Mouse (Mus musculus) lung, postnatal 36 days (tissue): ENCODE data around the gene Zfp791.
"Not testable (repeated sequence)": the region's sequence is repeated elsewhere in the genome, so short reads cannot be mapped to it uniquely, and the experiment has no call there.

Source experiments
- DNase-seq: peaks from one replicate; pipeline ENCODE4 v3.0.0; 2022; ENCODE audit warnings: mixed read lengths

The Zfp791 gene

GRCm38 (mm10) chr8:85082169-85082568 is 40.7 kb downstream of the Zfp791 start:
- not testable (repeated sequence) for DNase-seq

GRCm38 (mm10) chr8:85081216-85081555 is 41.7 kb downstream of the Zfp791 start, which contains the start of gene Wdr83:
Gene Wdr83 (minus strand): TSS chr8:85081306.
- DNase-seq, result peak; percentile 67

- peak; percentile 76 for DNase-seq
These were observed 42.2 kb downstream of the Zfp791 start, which contains the start of gene Wdr83os for GRCm38 (mm10) chr8:85080532-85081215. Gene Wdr83os (plus strand): TSS chr8:85080740.

- no peak for DNase-seq
These were observed 42.7 kb downstream of the Zfp791 start for GRCm38 (mm10) chr8:85080214-85080531.

GRCm38 (mm10) chr8:85076993-85077392 is 45.9 kb downstream of the Zfp791 start:
- peak; percentile 90 for DNase-seq

- DNase-seq, result peak; percentile 68
These were observed 46.9 kb downstream of the Zfp791 start for GRCm38 (mm10) chr8:85076001-85076400.

GRCm38 (mm10) chr8:85074617-85075016 is 48.3 kb downstream of the Zfp791 start:
- no peak for DNase-seq

GRCm38 (mm10) chr8:85074167-85074566 is 48.7 kb downstream of the Zfp791 start:
- DNase-seq, result no peak

GRCm38 (mm10) chr8:85073041-85073612 is 49.8 kb downstream of the Zfp791 start:
- DNase-seq, result no peak

- no peak for DNase-seq
These were observed 50.4 kb downstream of the Zfp791 start for GRCm38 (mm10) chr8:85072364-85072929.

- peak; percentile 96 for DNase-seq
These were observed 51.2 kb downstream of the Zfp791 start, which contains the start of gene Dhps for GRCm38 (mm10) chr8:85071514-85072281. Gene Dhps (plus strand): TSS chr8:85071757.

- DNase-seq, result peak; percentile 37
These were observed 51.9 kb downstream of the Zfp791 start for GRCm38 (mm10) chr8:85071041-85071440.

- no peak for DNase-seq
These were observed 54.9 kb downstream of the Zfp791 start, which contains the start of gene Gm5741 for GRCm38 (mm10) chr8:85067982-85068381. Gene Gm5741 (minus strand): TSS chr8:85067982.

- DNase-seq, result no peak
These were observed 55.7 kb downstream of the Zfp791 start for GRCm38 (mm10) chr8:85067155-85067554.

GRCm38 (mm10) chr8:85065213-85065612 is 57.7 kb downstream of the Zfp791 start:
- DNase-seq, result no peak

- DNase-seq, result no peak
These were observed 60.3 kb downstream of the Zfp791 start for GRCm38 (mm10) chr8:85062603-85063002.

- DNase-seq, result peak; percentile 98
These were observed 62.8 kb downstream of the Zfp791 start, which contains the start of gene Fbxw9 for GRCm38 (mm10) chr8:85059879-85060616. Gene Fbxw9 (plus strand): TSS chr8:85060055.
